Comparison of ENCODE assay signal across 17 mouse cellular contexts in the genomic region with DNA sequence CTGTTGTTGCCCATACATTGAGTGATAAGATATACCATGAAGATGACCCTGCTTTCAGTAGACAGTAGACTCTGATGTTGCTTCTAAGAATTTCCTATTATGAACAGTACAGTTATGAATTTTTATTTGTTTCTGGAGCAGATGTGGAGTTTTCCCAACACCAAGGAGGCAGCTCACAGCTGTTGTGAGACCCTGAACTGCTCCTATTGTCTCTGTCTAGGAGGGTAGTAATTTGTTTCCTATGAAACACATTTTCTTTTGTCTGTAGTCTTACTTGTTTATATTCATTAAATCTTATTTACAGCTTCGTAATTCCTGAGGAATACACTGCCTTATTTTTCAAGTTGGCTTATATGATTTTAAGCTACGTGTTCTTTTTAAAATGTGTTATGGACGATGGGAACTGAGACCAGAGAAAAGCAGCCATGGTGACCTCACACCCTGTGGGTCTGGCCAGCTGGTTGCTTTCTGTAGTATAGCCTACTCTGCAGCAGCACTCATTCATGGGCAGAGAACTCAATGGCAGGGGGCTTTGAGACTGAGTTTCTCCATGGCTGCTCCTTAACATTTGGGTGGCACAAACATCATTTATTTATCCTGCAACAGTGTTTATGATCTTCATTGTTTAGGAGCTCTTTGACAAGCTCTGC.
"Had no signal": no experiment of that assay in that cellular context is flagged by ENCODE, and none has a peak within 500 bp of the region (broad histone marks: within the 10 kb centered on the region; RNA-seq: fewer than 3 reads in every experiment).

No protein-coding gene starts in this region.

- H3K9ac ChIP-seq: liver, embryonic 13.5 days; liver, embryonic 15.5 days; liver, postnatal 0 days; midbrain, embryonic 12.5 days; neural tube, embryonic 12.5 days; stomach, embryonic 15.5 days had no signal

- H3K4me1 ChIP-seq: liver, embryonic 13.5 days; liver, embryonic 15.5 days; megakaryocyte, embryonic 14.5 days; midbrain, embryonic 12.5 days; neural tube, embryonic 12.5 days; stomach, embryonic 15.5 days had no signal

- H3K36me3 ChIP-seq: liver, embryonic 13.5 days; liver, embryonic 15.5 days; midbrain, embryonic 12.5 days; neural tube, embryonic 12.5 days; stomach, embryonic 15.5 days had no signal

- DNase-seq: liver; liver, embryonic 13.5 days; liver, postnatal 0 days; lung, postnatal 14 days; midbrain, embryonic 14.5 days; right cerebral cortex, postnatal 14 days; thymus, adult 2 months; thymus, postnatal 25 days; thymus, postnatal 4 days had no signal

- H3K27me3 ChIP-seq: liver, embryonic 13.5 days; liver, embryonic 15.5 days; megakaryocyte, embryonic 14.5 days; midbrain, embryonic 12.5 days; neural tube, embryonic 12.5 days; stomach, embryonic 15.5 days had no signal

- H3K27ac ChIP-seq: liver, embryonic 13.5 days; liver, embryonic 15.5 days; macrophage; midbrain, embryonic 12.5 days; neural tube, embryonic 12.5 days; stomach, embryonic 15.5 days; stomach, postnatal 0 days had no signal

- H3K4me3 ChIP-seq: liver, embryonic 13.5 days; liver, embryonic 15.5 days; megakaryocyte, embryonic 14.5 days; midbrain, embryonic 12.5 days; neural tube, embryonic 12.5 days; stomach, embryonic 15.5 days had no signal

- ATAC-seq: liver, postnatal 0 days had no signal

- H3K4me2 ChIP-seq: liver, embryonic 11.5 days; liver, embryonic 13.5 days; liver, embryonic 15.5 days; midbrain, embryonic 12.5 days; neural tube, embryonic 12.5 days; stomach, embryonic 15.5 days had no signal

- H3K9me3 ChIP-seq: liver, embryonic 13.5 days; liver, embryonic 15.5 days; megakaryocyte, embryonic 14.5 days; midbrain, embryonic 12.5 days; neural tube, embryonic 12.5 days; stomach, embryonic 15.5 days had no signal
